Mouse (Mus musculus) lung, postnatal 0 days (tissue): Measurements from ENCODE around the gene Mfap1b. TPM values are rescaled to one million over a fixed set of nuclear protein-coding genes. Genes with fewer than 3 reads are reported as not detected.

Experiments
- ATAC-seq: fragments of 200-750 bp; cut with Nextera tagmentation; 2 replicates; pipeline ENCODE4 v1.8.0; 2017; ENCODE audit warnings: moderate library complexity
- DNase-seq: peaks from one replicate; pipeline ENCODE4 v3.0.0-alpha.2; 2016; ENCODE audit warnings: low spot score
- H3K27ac ChIP-seq: fragments of 300-500 bp; sonication (generic); 2 replicates; pipeline ENCODE4 v1.5.1; 2014; ENCODE audit warnings: antibody characterized with exemption, mild to moderate bottlenecking, low read length, mixed read lengths
- H3K27me3 ChIP-seq: fragments of 300-500 bp; sonication (generic); replicated peaks from 2 replicates; pipeline ENCODE4 v1.6.1; 2014; ENCODE audit warnings: low read length, mixed read lengths; ENCODE audit not compliant: insufficient read depth
- H3K36me3 ChIP-seq: fragments of 300-500 bp; sonication (generic); 2 replicates; pipeline ENCODE4 v1.6.1; 2014; ENCODE audit warnings: low read length, mixed read lengths; ENCODE audit not compliant: insufficient read depth
- H3K4me1 ChIP-seq: fragments of 300-500 bp; sonication (generic); 2 replicates; pipeline ENCODE4 v1.6.1; 2014; ENCODE audit warnings: antibody characterized with exemption, low read depth, low read length, mixed read lengths; ENCODE audit not compliant: insufficient read depth
- H3K4me2 ChIP-seq: fragments of 300-500 bp; sonication (generic); replicated peaks from 2 replicates; pipeline ENCODE4 v1.6.1; 2014; ENCODE audit warnings: low read depth, mild to moderate bottlenecking, low read length, moderate library complexity, mixed read lengths
- H3K4me3 ChIP-seq: fragments of 300-500 bp; sonication (generic); 2 replicates; pipeline ENCODE4 v1.5.1; 2014; ENCODE audit warnings: low read depth, low read length
- H3K9ac ChIP-seq: fragments of 300-500 bp; sonication (generic); replicated peaks from 2 replicates; pipeline ENCODE4 v1.6.1; 2014; ENCODE audit warnings: low read depth, mild to moderate bottlenecking
- H3K9me3 ChIP-seq: fragments of 300-500 bp; sonication (generic); 2 replicates; pipeline ENCODE4 v1.6.1; 2016; ENCODE audit warnings: low read length, mixed read lengths
- CTCF ChIP-seq: IDR thresholded peaks from 2 replicates; pipeline ENCODE4 v1.5.1; 2016; ENCODE audit warnings: antibody characterized with exemption, mild to moderate bottlenecking
- EP300 ChIP-seq: IDR thresholded peaks from 2 replicates; pipeline ENCODE4 v1.6.1; 2016; ENCODE audit warnings: antibody characterized with exemption, mild to moderate bottlenecking, control low read depth
- WGBS: fragments of 180-500 bp; shearing (Covaris S2); extraction: QIAGEN DNeasy Blood & Tissue Kit; methylation state at CpG from one replicate; pipeline ENCODE4 v1.1.7; 2014; 5-methylcytosine and 5-hydroxymethylcytosine counted together
- polyA plus RNA-seq: library from polyadenylated mRNA; unstranded; fragments of >200 nt; fragmentation: Nextera tagmentation; extraction: Ambion mirVana; gene quantifications from 2 replicates; pipeline ENCODE4 v1.2.1, GENCODE M21; 2015

Gene Mfap1b
- polyA plus RNA-seq, 1 experiment from 2014 or later, result 37.7 TPM

- 60% methylated on average over 4 of the region's 4 CpGs for WGBS
- no peak overlapping the region for H3K4me2 ChIP-seq
- no peak overlapping the region for H3K27ac ChIP-seq
- no peak for TF ChIP-seq EP300
- TF ChIP-seq CTCF, result no peak
- H3K27me3 ChIP-seq, result no peaks in the 10 kb centered on the region
- DNase-seq (no peak), ATAC-seq (no peak)
- H3K36me3 ChIP-seq, result peaks cover 12% of the 10 kb centered on the region; the same call in 1 of the 2 replicates
- no peaks in the 10 kb centered on the region for H3K9me3 ChIP-seq
- H3K9ac ChIP-seq, result no peak overlapping the region
- peaks cover 13% of the 10 kb centered on the region; the same call in 1 of the 2 replicates for H3K4me1 ChIP-seq
- H3K4me3 ChIP-seq, result no peak overlapping the region
Measured at GRCm38 (mm10) chr2:121439746-121440145, 34.1 kb downstream of the Mfap1b start.

- H3K4me2 ChIP-seq, result no peak overlapping the region
- no peaks in the 10 kb centered on the region for H3K27me3 ChIP-seq
- H3K27ac ChIP-seq, result no peak overlapping the region
- ATAC-seq, result no peak
- no peaks in the 10 kb centered on the region for H3K4me1 ChIP-seq
- DNase-seq, result peak; percentile 72
- H3K4me3 ChIP-seq, result no peak overlapping the region
- TF ChIP-seq EP300 (no peak), CTCF (peak; percentile 64)
- 100% methylated on average over 1 of the region's 1 CpGs for WGBS
- H3K9me3 ChIP-seq, result no peaks in the 10 kb centered on the region
- peaks cover 43% of the 10 kb centered on the region for H3K36me3 ChIP-seq
- H3K9ac ChIP-seq, result no peak overlapping the region
Measured at GRCm38 (mm10) chr2:121434854-121435253, 39.0 kb downstream of the Mfap1b start.

- H3K27ac ChIP-seq, result no peak overlapping the region
- no peak overlapping the region for H3K9ac ChIP-seq
- peaks cover 35% of the 10 kb centered on the region for H3K36me3 ChIP-seq
- no peak overlapping the region for H3K4me3 ChIP-seq
- no peak for TF ChIP-seq CTCF
- no peak for TF ChIP-seq EP300
- ATAC-seq (no peak), DNase-seq (no peak)
- H3K27me3 ChIP-seq, result no peaks in the 10 kb centered on the region
- no peaks in the 10 kb centered on the region for H3K9me3 ChIP-seq
- no peak overlapping the region for H3K4me2 ChIP-seq
- H3K4me1 ChIP-seq, result no peaks in the 10 kb centered on the region
- WGBS, result 87% methylated on average over 2 of the region's 2 CpGs
Measured at GRCm38 (mm10) chr2:121425890-121426289, 48.0 kb downstream of the Mfap1b start.

GRCm38 (mm10) chr2:121423166-121423565 lies 50.7 kb downstream of the Mfap1b start:
- TF ChIP-seq EP300 (no peak), CTCF (no peak)
- Histone ChIP-seq H3K36me3 (peaks cover 17% of the 10 kb centered on the region), H3K4me3 (no peak overlapping the region), H3K9ac (no peak overlapping the region), H3K4me1 (peaks cover 3% of the 10 kb centered on the region; the same call in 1 of the 2 replicates), H3K4me2 (no peak overlapping the region), H3K9me3 (no peaks in the 10 kb centered on the region), H3K27me3 (no peaks in the 10 kb centered on the region), H3K27ac (no peak overlapping the region)
- ATAC-seq, result no peak
- DNase-seq, result no peak
- WGBS, result 90% methylated on average over 2 of the region's 2 CpGs

- peaks cover 16% of the 10 kb centered on the region; the same call in 1 of the 2 replicates for H3K4me1 ChIP-seq
- no peak overlapping the region for H3K9ac ChIP-seq
- WGBS, result 65% methylated on average over 3 of the region's 3 CpGs
- H3K4me2 ChIP-seq, result no peak overlapping the region
- no peak overlapping the region for H3K4me3 ChIP-seq
- no peaks in the 10 kb centered on the region for H3K9me3 ChIP-seq
- no peak overlapping the region for H3K27ac ChIP-seq
- H3K27me3 ChIP-seq, result no peaks in the 10 kb centered on the region
- DNase-seq (peak; percentile 32), ATAC-seq (no peak)
- TF ChIP-seq EP300 (no peak), CTCF (no peak)
- peaks cover 10% of the 10 kb centered on the region; the same call in 1 of the 2 replicates for H3K36me3 ChIP-seq
Measured at GRCm38 (mm10) chr2:121418476-121418875, 55.4 kb downstream of the Mfap1b start.

GRCm38 (mm10) chr2:121416356-121416755 lies 57.5 kb downstream of the Mfap1b start:
- peaks cover 16% of the 10 kb centered on the region; the same call in 1 of the 2 replicates for H3K4me1 ChIP-seq
- H3K27ac ChIP-seq, result no peak overlapping the region
- 0 out of 2 replicates have a peak overlapping the region, but pooled peaks have one; percentile 13 for H3K9ac ChIP-seq
- TF ChIP-seq EP300 (no peak), CTCF (no peak)
- no peak overlapping the region for H3K4me3 ChIP-seq
- DNase-seq (peak; percentile 16), ATAC-seq (no peak)
- no peak overlapping the region for H3K4me2 ChIP-seq
- 79% methylated on average over 6 of the region's 6 CpGs for WGBS
- H3K9me3 ChIP-seq, result no peaks in the 10 kb centered on the region
- no peaks in the 10 kb centered on the region for H3K36me3 ChIP-seq
- H3K27me3 ChIP-seq, result no peaks in the 10 kb centered on the region

- no peak overlapping the region for H3K4me3 ChIP-seq
Measured at GRCm38 (mm10) chr2:121415591-121415990, 58.3 kb downstream of the Mfap1b start.

More at GRCm38 (mm10) chr2:121415591-121415990, 58.3 kb downstream of the Mfap1b start:
- WGBS, result 68% methylated on average over 3 of the region's 3 CpGs
- peaks cover 16% of the 10 kb centered on the region; the same call in 1 of the 2 replicates for H3K4me1 ChIP-seq
- H3K9me3 ChIP-seq, result no peaks in the 10 kb centered on the region
- DNase-seq (no peak), ATAC-seq (no peak)
- TF ChIP-seq EP300 (no peak), CTCF (no peak)
- no peak overlapping the region for H3K27ac ChIP-seq
- H3K36me3 ChIP-seq, result no peaks in the 10 kb centered on the region
- no peaks in the 10 kb centered on the region for H3K27me3 ChIP-seq
- peak overlapping the region; percentile 71; the same call in 1 of the 2 replicates for H3K4me2 ChIP-seq
- no peak overlapping the region for H3K9ac ChIP-seq
